Mouse (Mus musculus) C2C12 (cell line): ENCODE data around the gene Ppm1l. TPM values are rescaled to one million over a fixed set of nuclear protein-coding genes. Genes with fewer than 3 reads are reported as not detected.

ENCODE experiments used
- H3K27me3 ChIP-seq: one replicate; pipeline ENCODE4 v1.6.1; 2011; ENCODE audit not compliant: control insufficient read depth, insufficient read depth, insufficient read length
- H3K36me3 ChIP-seq: one replicate; pipeline ENCODE4 v1.6.1; 2011; ENCODE audit not compliant: control insufficient read depth, insufficient read depth
- H3K4me3 ChIP-seq: one replicate; pipeline ENCODE4 v1.5.1; 2011; ENCODE audit warnings: mild to moderate bottlenecking, control low read depth; ENCODE audit not compliant: poor library complexity, insufficient read depth, severe bottlenecking
- H3K79me2 ChIP-seq: one replicate; pipeline ENCODE4 v1.6.1; 2011; ENCODE audit not compliant: control insufficient read depth, insufficient read depth
- H3K79me3 ChIP-seq: one replicate; pipeline ENCODE4 v1.6.1; 2011; ENCODE audit warnings: low read depth, control low read depth
- H3ac ChIP-seq: one replicate; pipeline ENCODE3; 2011; ENCODE audit warnings: low read depth; ENCODE audit not compliant: control insufficient read depth, insufficient read length
- CEBPB ChIP-seq: IDR thresholded peaks from one replicate; pipeline ENCODE4 v1.6.1; 2011; ENCODE audit warnings: low read depth, mild to moderate bottlenecking, control low read depth, moderate library complexity
- CTCF ChIP-seq: IDR thresholded peaks from one replicate; pipeline ENCODE4 v1.5.1; 2011; ENCODE audit not compliant: control insufficient read depth, insufficient read depth, insufficient read length
- FOSL1 ChIP-seq: IDR thresholded peaks from one replicate; pipeline ENCODE4 v1.8.0; 2011; ENCODE audit warnings: mild to moderate bottlenecking, low read length; ENCODE audit not compliant: poor library complexity, insufficient read depth, severe bottlenecking
- MAX ChIP-seq: IDR thresholded peaks from one replicate; pipeline ENCODE4 v1.6.1; 2011; ENCODE audit warnings: mild to moderate bottlenecking, control low read depth
- MYOD1 ChIP-seq: IDR thresholded peaks from one replicate; pipeline ENCODE4 v1.6.1; 2011; ENCODE audit warnings: low read depth; ENCODE audit not compliant: control insufficient read depth, insufficient read length
- MYOG ChIP-seq: IDR thresholded peaks from one replicate; pipeline ENCODE4 v1.6.1; 2011; ENCODE audit not compliant: control insufficient read depth, insufficient read length; ENCODE audit errors: extremely low read depth
- USF1 ChIP-seq: IDR thresholded peaks from one replicate; pipeline ENCODE4 v1.6.1; 2011; ENCODE audit warnings: low read depth, mild to moderate bottlenecking, control low read depth, moderate library complexity
- polyA plus RNA-seq: library from polyadenylated mRNA; unstranded; fragments of >200 nt; fragmentation: generic; extraction: Trizol; gene quantifications from one replicate; pipeline ENCODE4 v1.2.1, GENCODE M21; 2012; ENCODE audit warnings: missing spikeins

Gene Ppm1l
- polyA plus RNA-seq, 1 experiment = 3.7 TPM

DNA sequence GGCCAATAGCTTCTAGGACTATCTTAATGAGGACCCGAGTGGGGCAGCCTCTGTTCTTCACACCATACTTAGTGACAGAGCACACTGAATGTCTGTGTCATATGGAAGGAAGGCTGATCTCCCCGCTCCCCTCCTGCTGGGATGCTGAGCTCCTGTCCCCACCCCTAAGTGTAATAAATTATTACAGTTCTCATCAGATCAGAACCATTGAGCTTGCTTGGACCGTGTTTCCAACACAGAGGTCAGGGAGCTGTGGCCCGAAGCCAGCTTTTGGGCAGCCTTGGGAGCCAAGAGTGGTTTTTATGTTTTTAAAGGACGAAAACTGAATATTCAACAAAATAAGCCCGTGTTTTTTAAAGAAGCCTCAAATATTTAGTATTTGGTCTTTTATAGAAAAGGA lies 47.5 kb downstream of the Ppm1l start:
- Histone ChIP-seq H3K4me3 (no peak overlapping the region), H3K27me3 (no peaks in the 10 kb centered on the region), H3K79me3 (peaks cover 3% of the 10 kb centered on the region), H3ac (no peak overlapping the region), H3K36me3 (no peaks in the 10 kb centered on the region), H3K79me2 (peaks cover 2% of the 10 kb centered on the region)
- TF ChIP-seq CTCF (no peak), CEBPB (no peak), MAX (no peak), MYOG (no peak), FOSL1 (no peak), MYOD1 (no peak), USF1 (no peak)

DNA sequence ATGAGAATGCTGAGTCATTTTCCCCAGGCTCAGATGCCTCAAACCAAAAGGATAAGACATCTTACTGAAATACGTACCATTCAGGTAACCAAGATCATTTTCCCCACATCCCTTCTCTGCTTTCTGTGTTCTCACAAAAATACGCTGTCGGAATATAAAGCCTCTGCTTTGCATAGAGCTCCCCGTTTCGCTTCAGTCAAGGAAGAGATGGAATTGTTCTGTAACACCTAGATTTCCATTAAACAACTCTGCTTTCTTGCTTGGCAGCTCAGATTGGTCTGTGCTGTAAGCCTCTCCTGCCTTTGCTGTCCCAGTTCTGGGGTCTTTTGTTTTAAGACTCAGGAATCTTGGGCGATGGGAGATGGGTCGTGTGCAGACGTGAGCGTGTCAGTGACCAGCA lies 51.3 kb downstream of the Ppm1l start:
- TF ChIP-seq MYOG (no peak), CEBPB (no peak), USF1 (no peak), CTCF (no peak), FOSL1 (no peak), MAX (no peak), MYOD1 (no peak)

DNA sequence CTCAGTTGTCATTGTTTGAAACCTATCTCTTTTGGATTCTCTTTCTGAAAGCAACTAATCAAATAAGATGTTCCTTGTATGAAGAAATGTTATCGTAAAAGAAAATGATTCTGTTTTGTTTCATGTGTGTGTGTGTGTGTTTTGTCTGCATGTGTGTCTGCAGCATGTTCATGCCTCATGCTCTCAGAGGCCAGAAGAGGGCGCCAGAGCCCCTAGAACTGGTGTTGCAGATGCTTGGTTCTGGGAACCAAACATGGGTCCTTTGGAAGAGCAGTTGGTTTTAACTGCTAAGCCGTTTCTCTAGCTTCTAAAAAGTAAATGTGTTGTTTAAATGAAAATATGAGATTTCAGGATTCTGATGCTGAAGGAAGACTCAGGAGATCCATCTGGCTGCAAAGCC lies 56.1 kb downstream of the Ppm1l start:
- TF ChIP-seq MAX = no peak
- no peak for TF ChIP-seq MYOG
- no peak for TF ChIP-seq FOSL1
- TF ChIP-seq CEBPB = no peak
- TF ChIP-seq CTCF = no peak
- TF ChIP-seq USF1 = no peak
- TF ChIP-seq MYOD1 = no peak
- Histone ChIP-seq H3ac (no peak overlapping the region), H3K79me3 (peaks cover 1% of the 10 kb centered on the region), H3K36me3 (no peaks in the 10 kb centered on the region), H3K79me2 (no peaks in the 10 kb centered on the region), H3K27me3 (no peaks in the 10 kb centered on the region), H3K4me3 (no peak overlapping the region)

More for the DNA sequence above, 51.3 kb downstream of the Ppm1l start:
- Histone ChIP-seq H3K79me2 (no peaks in the 10 kb centered on the region), H3K4me3 (no peak overlapping the region), H3K79me3 (peaks cover 5% of the 10 kb centered on the region), H3K36me3 (no peaks in the 10 kb centered on the region), H3K27me3 (no peaks in the 10 kb centered on the region), H3ac (no peak overlapping the region)

DNA sequence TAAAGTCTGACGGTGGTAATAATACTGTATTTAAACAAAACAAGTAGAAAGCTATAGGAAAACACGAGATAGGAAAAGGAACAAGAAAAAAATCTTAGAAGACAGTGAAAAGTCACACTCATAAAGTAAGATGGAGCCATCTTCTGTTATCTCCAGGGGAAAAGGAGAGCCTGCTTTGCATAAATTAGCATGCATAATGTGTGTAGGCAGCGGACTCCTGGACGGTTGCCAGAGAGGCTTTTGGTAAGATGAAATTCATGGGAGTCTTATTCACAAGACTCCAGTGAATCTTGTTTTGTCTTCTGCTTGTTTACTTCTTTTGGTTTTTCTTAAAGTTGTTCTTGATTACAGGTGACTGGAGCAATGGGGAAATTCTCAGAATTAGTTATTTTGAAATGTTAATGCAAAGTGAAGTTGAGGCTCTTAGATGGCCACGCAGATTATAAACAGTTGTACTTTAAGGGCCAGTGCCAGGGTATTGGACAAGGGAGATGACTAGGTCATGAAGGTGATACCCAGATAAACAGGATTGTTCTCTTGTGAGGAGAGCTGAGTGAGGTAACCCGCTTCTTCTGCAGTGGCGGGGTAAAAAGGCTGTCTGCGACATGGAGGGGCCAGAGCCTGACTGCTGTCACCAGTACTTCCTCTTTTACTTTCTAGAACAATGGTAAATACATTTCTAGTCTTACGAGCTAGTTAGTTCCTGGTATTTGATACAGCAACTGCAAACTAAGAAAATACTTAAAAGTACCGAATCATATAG lies 57.1 kb downstream of the Ppm1l start:
- Histone ChIP-seq H3K36me3 (no peaks in the 10 kb centered on the region), H3K27me3 (no peaks in the 10 kb centered on the region), H3ac (no peak overlapping the region), H3K79me3 (peaks cover 1% of the 10 kb centered on the region), H3K4me3 (no peak overlapping the region), H3K79me2 (no peaks in the 10 kb centered on the region)
- TF ChIP-seq FOSL1 (no peak), MYOD1 (no peak), CTCF (no peak), MAX (no peak), USF1 (no peak), MYOG (no peak), CEBPB (no peak)

DNA sequence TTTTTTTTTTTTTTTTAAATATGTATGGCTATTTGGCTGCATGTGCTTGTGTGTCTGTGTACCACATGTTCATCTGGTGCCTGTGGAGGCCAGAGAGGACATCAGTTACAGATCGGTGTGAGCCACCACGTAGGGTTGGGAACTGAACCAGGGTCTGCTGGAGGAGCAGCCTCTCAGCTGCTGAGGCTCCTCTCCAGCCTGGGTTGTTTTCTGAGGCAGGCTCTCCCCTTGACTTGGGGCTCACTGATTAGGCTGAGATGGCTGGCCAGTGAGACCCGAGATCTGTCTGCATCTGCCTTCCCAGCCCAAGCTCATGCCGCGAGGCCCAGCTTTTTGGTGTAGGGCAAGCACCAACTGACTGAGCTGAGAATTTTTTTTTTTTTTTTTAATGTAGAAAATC lies 57.9 kb downstream of the Ppm1l start:
- Histone ChIP-seq H3K27me3 (no peaks in the 10 kb centered on the region), H3K79me3 (peaks cover 1% of the 10 kb centered on the region), H3ac (no peak overlapping the region), H3K4me3 (no peak overlapping the region), H3K79me2 (no peaks in the 10 kb centered on the region), H3K36me3 (no peaks in the 10 kb centered on the region)
- TF ChIP-seq USF1 (no peak), MAX (no peak)

DNA sequence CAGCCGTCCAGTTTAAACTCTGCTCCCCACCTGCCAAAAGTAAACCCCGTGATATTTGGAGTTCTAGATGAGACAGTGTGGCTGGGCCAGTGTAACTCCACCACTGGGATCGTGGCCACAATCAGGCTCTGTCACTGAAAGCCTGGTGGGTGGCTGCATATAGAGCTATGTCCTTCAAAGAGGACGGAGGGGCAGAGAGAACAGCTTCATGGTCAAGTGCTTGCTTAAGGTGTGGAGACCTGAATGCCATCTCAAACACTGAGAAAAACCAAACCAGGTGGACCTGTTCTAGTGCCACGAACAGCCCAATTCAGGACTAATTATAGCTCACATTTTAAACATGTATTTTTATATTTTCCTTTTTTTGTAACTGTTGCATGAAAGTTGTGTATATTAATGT lies 58.3 kb downstream of the Ppm1l start:
- Histone ChIP-seq H3K27me3 (no peaks in the 10 kb centered on the region), H3K79me3 (peaks cover 1% of the 10 kb centered on the region), H3K36me3 (no peaks in the 10 kb centered on the region), H3K79me2 (no peaks in the 10 kb centered on the region), H3K4me3 (no peak overlapping the region), H3ac (no peak overlapping the region)
- no peak for TF ChIP-seq MYOG
- no peak for TF ChIP-seq MYOD1
- TF ChIP-seq CTCF = no peak
- TF ChIP-seq CEBPB = no peak
- TF ChIP-seq USF1 = no peak
- TF ChIP-seq FOSL1 = no peak
- no peak for TF ChIP-seq MAX
